21 mouse cellular contexts compared by ENCODE assay signal in the genomic region with DNA sequence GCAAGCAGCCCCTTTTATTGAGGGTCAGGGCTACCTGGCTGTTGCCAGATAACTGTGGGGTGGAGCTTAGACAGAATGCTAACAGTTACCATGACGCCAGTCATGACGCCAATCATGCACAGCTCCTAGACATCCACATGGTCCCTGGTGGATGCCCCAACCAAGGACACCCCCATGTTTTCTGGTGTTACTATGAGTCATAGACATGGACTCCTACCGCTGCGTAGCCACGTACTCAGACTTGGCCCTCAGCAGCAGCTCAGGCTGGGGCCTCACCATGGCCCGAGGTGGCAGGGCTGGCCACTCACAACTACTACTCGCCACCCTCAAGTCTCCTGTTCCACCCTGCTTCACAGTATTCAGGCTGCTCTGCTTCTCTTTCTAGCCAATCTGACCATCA. TPM values are rescaled to one million over a fixed set of nuclear protein-coding genes. Genes with fewer than 3 reads are reported as not detected.
"Had no signal": no experiment of that assay in that cellular context is flagged by ENCODE, and none has a peak within 500 bp of the region (broad histone marks: within the 10 kb centered on the region; RNA-seq: fewer than 3 reads in every experiment).

No protein-coding gene starts in this region.

- H3K4me2 ChIP-seq: liver, embryonic 15.5 days; lung, embryonic 15.5 days; midbrain, embryonic 11.5 days; midbrain, embryonic 13.5 days; neural tube, embryonic 13.5 days; neural tube, embryonic 15.5 days had no signal

- H3K27ac ChIP-seq: liver, embryonic 15.5 days; lung, embryonic 15.5 days; macrophage; midbrain, embryonic 13.5 days; neural tube, embryonic 13.5 days; neural tube, embryonic 15.5 days had no signal

- H3K9ac ChIP-seq: liver, embryonic 15.5 days; liver, postnatal 0 days; lung, embryonic 15.5 days; midbrain, embryonic 13.5 days; neural tube, embryonic 13.5 days; neural tube, embryonic 15.5 days had no signal

- ATAC-seq: liver, postnatal 0 days; lung, postnatal 0 days; midbrain, embryonic 13.5 days had no signal

- H3K4me1 ChIP-seq: liver, embryonic 15.5 days; lung, embryonic 15.5 days; megakaryocyte, embryonic 14.5 days; midbrain, embryonic 13.5 days; neural tube, embryonic 13.5 days; neural tube, embryonic 15.5 days had no signal

- H3K4me3 ChIP-seq: liver, embryonic 15.5 days; lung, embryonic 15.5 days; megakaryocyte, embryonic 14.5 days; midbrain, embryonic 13.5 days; neural tube, embryonic 13.5 days; neural tube, embryonic 15.5 days had no signal

- H3K36me3 ChIP-seq: liver, embryonic 15.5 days; lung, embryonic 15.5 days; midbrain, embryonic 13.5 days; neural tube, embryonic 13.5 days; neural tube, embryonic 15.5 days had no signal

- H3K27me3 ChIP-seq: liver, embryonic 15.5 days; lung, embryonic 15.5 days; midbrain, embryonic 13.5 days; neural tube, embryonic 13.5 days; neural tube, embryonic 15.5 days had no signal

- DNase-seq: liver, postnatal 0 days; lung, adult 2 months; lung, postnatal 14 days; lung, postnatal 36 days; retina, postnatal 1 day; right cerebral cortex, adult 18-20 months; right cerebral cortex, postnatal 25 days; right cerebral cortex, postnatal 4 days; spleen, adult 18-20 months; thymus, adult 18-20 months; thymus, postnatal 14 days; thymus, postnatal 36 days had no signal

- H3K9me3 ChIP-seq: liver, embryonic 15.5 days; lung, embryonic 15.5 days; megakaryocyte, embryonic 14.5 days; midbrain, embryonic 13.5 days; neural tube, embryonic 13.5 days; neural tube, embryonic 15.5 days had no signal

RNA-seq across cellular contexts. Expression of a gene that starts 44.1 kb away (rescaled TPM):
- polyA plus RNA-seq: macrophage had no signal
